Mouse (Mus musculus) intestine, postnatal 0 days (tissue): ENCODE measurements around the gene Tnfaip8l3. TPM values are rescaled to one million over a fixed set of nuclear protein-coding genes. Genes with fewer than 3 reads are reported as not detected.
A peak's percentile ranks its signal among the peaks of the same experiment; 100 is the strongest.

ENCODE experiments used
- ATAC-seq: fragments of 200-750 bp; cut with Nextera tagmentation; 2 replicates; pipeline ENCODE4 v1.8.0; 2017; ENCODE audit warnings: mild to moderate bottlenecking, moderate TSS enrichment, moderate library complexity
- H3K27ac ChIP-seq: fragments of 300-500 bp; sonication (generic); 2 replicates; pipeline ENCODE4 v1.5.1; 2014; ENCODE audit warnings: mild to moderate bottlenecking, low read depth, low read length, moderate library complexity
- H3K27me3 ChIP-seq: fragments of 300-500 bp; sonication (generic); replicated peaks from 2 replicates; pipeline ENCODE4 v1.6.1; 2014; ENCODE audit warnings: low read length, mixed read lengths; ENCODE audit not compliant: control insufficient read depth, insufficient read depth
- H3K36me3 ChIP-seq: fragments of 300-500 bp; sonication (generic); 2 replicates; pipeline ENCODE4 v1.6.1; 2014; ENCODE audit warnings: mild to moderate bottlenecking, moderate library complexity; ENCODE audit not compliant: control insufficient read depth, insufficient read depth
- H3K4me1 ChIP-seq: fragments of 300-500 bp; sonication (generic); replicated peaks from 2 replicates; pipeline ENCODE4 v1.6.1; 2014; ENCODE audit warnings: antibody characterized with exemption, low read length, mixed read lengths; ENCODE audit not compliant: control insufficient read depth, insufficient read depth
- H3K4me2 ChIP-seq: fragments of 300-500 bp; sonication (generic); replicated peaks from 2 replicates; pipeline ENCODE4 v1.6.1; 2014; ENCODE audit warnings: low read depth, mild to moderate bottlenecking, moderate library complexity
- H3K4me3 ChIP-seq: fragments of 300-500 bp; sonication (generic); 2 replicates; pipeline ENCODE4 v1.5.1; 2014; ENCODE audit warnings: low read depth, low read length
- H3K9ac ChIP-seq: fragments of 300-500 bp; sonication (generic); 2 replicates; pipeline ENCODE4 v1.6.1; 2014; ENCODE audit warnings: mild to moderate bottlenecking, low read depth, low read length
- H3K9me3 ChIP-seq: fragments of 300-500 bp; sonication (generic); 2 replicates; pipeline ENCODE4 v1.6.1; 2016; ENCODE audit warnings: mixed run types; ENCODE audit not compliant: control insufficient read depth
- CTCF ChIP-seq: sonication (generic); IDR thresholded peaks from 2 replicates; pipeline ENCODE4 v1.5.1; 2016; ENCODE audit warnings: low read depth, mild to moderate bottlenecking, control low read depth, antibody characterized with exemption, moderate library complexity
- WGBS: fragments of 180-500 bp; shearing (Covaris S2); extraction: QIAGEN DNeasy Blood & Tissue Kit; methylation state at CpG from one replicate; pipeline ENCODE4 v1.1.7; 2014; 5-methylcytosine and 5-hydroxymethylcytosine counted together
- polyA plus RNA-seq: library from polyadenylated mRNA; unstranded; fragments of >200 nt; fragmentation: Nextera tagmentation; extraction: Ambion mirVana; gene quantifications from 2 replicates; pipeline ENCODE4 v1.2.1, GENCODE M21; 2015

The Tnfaip8l3 gene
- polyA plus RNA-seq, 1 experiment from 2014 or later, result 0.52 TPM

- Histone ChIP-seq H3K9me3 (no peaks in the 10 kb centered on the region), H3K27ac (no peak overlapping the region), H3K27me3 (no peaks in the 10 kb centered on the region; the same call in 1 of the 2 replicates)
Measured at GRCm38 (mm10) chr9:54073688-54074087, 5.5 kb upstream of the Tnfaip8l3 start.

DNA sequence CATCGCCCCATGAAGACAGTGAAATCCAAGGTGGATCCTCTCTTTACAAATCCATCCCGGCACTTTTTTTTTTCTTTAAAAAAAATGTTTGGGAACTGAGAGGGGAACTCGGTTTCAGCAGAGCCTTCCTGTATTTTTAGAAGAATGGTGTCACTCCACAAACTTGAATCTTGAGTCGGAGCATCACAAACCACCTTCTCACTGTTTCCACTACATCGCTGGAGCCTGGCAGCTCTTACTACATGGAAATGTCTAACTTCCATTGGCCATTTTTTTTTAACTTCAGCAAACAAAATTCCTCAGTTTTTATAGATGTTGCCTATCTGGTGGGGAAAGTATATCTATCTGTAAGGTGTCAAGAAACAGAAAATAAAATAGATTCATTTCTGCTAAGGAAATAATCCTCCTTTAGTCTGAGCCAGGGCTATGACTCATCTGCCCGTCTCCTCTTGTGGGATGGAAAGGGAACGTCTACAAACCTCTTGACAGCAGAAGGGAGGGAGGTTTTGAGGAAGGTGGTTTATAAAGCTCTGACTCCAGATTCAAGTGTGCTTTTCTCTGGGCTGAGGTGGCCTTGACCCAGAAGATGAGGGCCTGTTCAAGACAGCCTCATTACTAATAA lies 3.4 kb upstream of the Tnfaip8l3 start:
- H3K27me3 ChIP-seq, result peaks cover 20% of the 10 kb centered on the region
- no peaks in the 10 kb centered on the region; the same call in 1 of the 2 replicates for H3K4me1 ChIP-seq
- H3K4me2 ChIP-seq, result no peak overlapping the region
- H3K36me3 ChIP-seq, result no peaks in the 10 kb centered on the region
- no peak overlapping the region for H3K4me3 ChIP-seq
- ATAC-seq, result no peak
- 69% methylated on average over 7 of the region's 7 CpGs for WGBS
- H3K9me3 ChIP-seq, result no peaks in the 10 kb centered on the region
- H3K9ac ChIP-seq, result no peak overlapping the region
- TF ChIP-seq CTCF, result no peak
- H3K27ac ChIP-seq, result no peak overlapping the region

More at GRCm38 (mm10) chr9:54073688-54074087, 5.5 kb upstream of the Tnfaip8l3 start:
- Histone ChIP-seq H3K36me3 (no peaks in the 10 kb centered on the region), H3K4me3 (no peak overlapping the region), H3K4me2 (no peak overlapping the region), H3K4me1 (no peaks in the 10 kb centered on the region; the same call in 1 of the 2 replicates), H3K9ac (no peak overlapping the region)
- 63% methylated on average over 4 of the region's 4 CpGs for WGBS
- no peak for TF ChIP-seq CTCF
- no peak for ATAC-seq

DNA sequence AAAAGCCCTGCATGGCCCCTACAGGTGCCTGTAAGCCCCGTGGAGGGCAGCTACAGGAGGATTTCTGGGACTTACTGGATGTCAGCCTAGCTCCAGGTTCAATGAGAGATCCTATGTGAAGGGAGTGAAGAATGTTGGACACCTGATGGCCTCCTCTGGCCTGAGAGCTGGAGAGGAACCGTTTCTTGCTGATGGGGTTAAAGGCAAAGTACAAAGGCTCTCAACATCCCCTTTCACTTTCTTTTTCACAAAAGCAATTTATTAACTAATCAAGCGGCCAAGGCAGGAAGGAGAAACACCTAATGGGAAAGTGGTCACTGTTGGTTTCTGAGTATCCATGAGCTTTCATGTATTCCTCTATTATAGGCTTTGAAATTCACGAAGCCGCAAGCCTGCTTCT lies 1.0 kb upstream of the Tnfaip8l3 start:
- H3K9me3 ChIP-seq, result no peaks in the 10 kb centered on the region
- 38% methylated on average over 5 of the region's 5 CpGs for WGBS
- H3K4me3 ChIP-seq, result peak overlapping the region; percentile 52
- H3K9ac ChIP-seq, result peak overlapping the region; percentile 37; the same call in 1 of the 2 replicates
- no peaks in the 10 kb centered on the region for H3K36me3 ChIP-seq
- no peaks in the 10 kb centered on the region; the same call in 1 of the 2 replicates for H3K4me1 ChIP-seq
- peaks cover 23% of the 10 kb centered on the region for H3K27me3 ChIP-seq
- H3K27ac ChIP-seq, result peak overlapping the region; percentile 75; the same call in 1 of the 2 replicates
- no peak for TF ChIP-seq CTCF
- peak; percentile 75 for ATAC-seq
- peak overlapping the region; percentile 97 for H3K4me2 ChIP-seq

- Histone ChIP-seq H3K36me3 (no peaks in the 10 kb centered on the region), H3K4me3 (peak overlapping the region; percentile 52), H3K4me1 (no peaks in the 10 kb centered on the region; the same call in 1 of the 2 replicates), H3K27ac (peak overlapping the region; percentile 75), H3K9me3 (no peaks in the 10 kb centered on the region), H3K4me2 (peak overlapping the region; percentile 97), H3K27me3 (peaks cover 23% of the 10 kb centered on the region), H3K9ac (peak overlapping the region; percentile 37; the same call in 1 of the 2 replicates)
- WGBS, result under 1% methylated on average over 11 of the region's 11 CpGs
- ATAC-seq, result peak; percentile 92
- TF ChIP-seq CTCF, result no peak
Measured at GRCm38 (mm10) chr9:54068777-54069176, 589 bp upstream of the Tnfaip8l3 start.

GRCm38 (mm10) chr9:54067642-54068031 lies 551 bp downstream of the Tnfaip8l3 start:
- Histone ChIP-seq H3K27ac (no peak overlapping the region), H3K36me3 (no peaks in the 10 kb centered on the region), H3K9ac (peak overlapping the region; percentile 46; the same call in 1 of the 2 replicates), H3K9me3 (no peaks in the 10 kb centered on the region), H3K27me3 (peaks cover 23% of the 10 kb centered on the region), H3K4me3 (peak overlapping the region; percentile 52), H3K4me1 (no peaks in the 10 kb centered on the region; the same call in 1 of the 2 replicates), H3K4me2 (peak overlapping the region; percentile 97)
- no peak for TF ChIP-seq CTCF
- WGBS, result 12% methylated on average over 16 of the region's 16 CpGs
- ATAC-seq, result no peak

DNA sequence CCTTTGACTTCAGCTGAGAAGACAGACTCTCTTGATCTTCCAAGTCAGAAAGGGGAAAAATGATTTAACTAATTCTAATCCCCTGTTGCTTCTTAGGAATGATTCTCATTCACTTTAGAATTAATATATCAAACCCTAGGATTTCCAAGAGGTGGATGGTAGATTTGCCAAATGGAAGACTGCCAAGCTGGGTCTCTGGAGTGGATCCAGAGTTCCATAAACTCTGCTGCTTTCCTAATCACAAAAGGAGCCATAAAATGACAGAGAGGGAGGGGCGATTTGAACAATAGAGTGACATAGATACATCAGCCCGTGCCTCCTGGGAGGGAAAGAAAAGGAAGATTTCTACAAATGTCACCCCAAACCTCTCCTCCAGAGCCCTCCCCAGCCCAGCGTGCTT lies 3.4 kb downstream of the Tnfaip8l3 start:
- ATAC-seq, result no peak
- Histone ChIP-seq H3K27me3 (peaks cover 23% of the 10 kb centered on the region), H3K36me3 (no peaks in the 10 kb centered on the region), H3K9me3 (no peaks in the 10 kb centered on the region), H3K4me2 (no peak overlapping the region), H3K9ac (no peak overlapping the region), H3K27ac (no peak overlapping the region), H3K4me3 (no peak overlapping the region), H3K4me1 (no peaks in the 10 kb centered on the region; the same call in 1 of the 2 replicates)
- no peak for TF ChIP-seq CTCF
- WGBS, result 38% methylated on average over 3 of the region's 3 CpGs
